Mouse (Mus musculus): ENCODE measurements around the gene Gm10563. TPM values are rescaled to one million over a fixed set of nuclear protein-coding genes. Genes with fewer than 3 reads are reported as not detected.

Gene Gm10563
- polyA plus RNA-seq, 1 experiment: not detected

GRCm38 (mm10) chr4:155606825-155607224 lies 38.4 kb downstream of the Gm10563 start:
- TF ChIP-seq GATA1 (IDR thresholded peaks at IDR 0.05; ENCODE audit: low read length): no peak

DNA sequence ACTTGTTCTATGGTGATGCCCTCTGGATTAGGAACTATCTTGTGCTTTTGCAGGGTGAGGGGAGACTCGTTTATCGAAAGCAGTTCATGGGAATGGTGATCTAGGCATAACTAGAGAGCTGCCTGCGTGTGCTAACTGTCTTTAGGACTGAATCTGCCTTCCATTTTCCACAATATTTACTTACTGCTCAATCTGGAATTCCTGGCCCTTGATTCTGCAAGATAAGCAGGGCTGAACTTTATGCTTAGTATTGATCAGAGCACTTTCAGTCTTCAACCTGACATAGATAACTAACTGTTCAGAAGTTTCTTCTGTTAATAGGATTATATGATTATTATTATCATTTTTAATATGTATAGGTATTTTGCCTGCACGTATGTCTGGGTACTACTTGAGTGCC lies 40.1 kb downstream of the Gm10563 start:
- no peak for TF ChIP-seq GATA1 (IDR thresholded peaks at IDR 0.05; ENCODE audit: low read length)

- TF ChIP-seq GATA1 (IDR thresholded peaks at IDR 0.05; ENCODE audit: low read length): no peak
These were observed 41.4 kb downstream of the Gm10563 start for GRCm38 (mm10) chr4:155603801-155604200.

DNA sequence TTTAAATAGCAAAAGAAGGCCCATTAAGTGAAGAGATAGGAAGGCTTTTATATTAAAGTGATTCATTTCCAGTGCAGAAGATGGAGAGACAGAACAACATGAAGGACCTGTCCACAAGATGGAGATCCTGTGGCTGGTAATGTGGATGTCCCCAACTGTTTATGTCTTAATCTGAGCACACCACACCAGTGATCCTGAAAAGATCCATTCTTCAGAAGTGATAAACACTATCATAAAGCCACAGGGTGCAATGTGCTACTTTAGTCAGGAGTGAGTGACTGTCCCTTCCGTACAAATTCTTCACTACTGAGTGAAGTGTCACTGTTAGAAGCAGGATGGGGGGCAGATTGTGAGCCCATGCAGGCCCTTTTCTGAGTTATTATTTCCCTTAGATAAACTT lies 42.5 kb downstream of the Gm10563 start:
- TF ChIP-seq GATA1 (IDR thresholded peaks at IDR 0.05; ENCODE audit: low read length): no peak

DNA sequence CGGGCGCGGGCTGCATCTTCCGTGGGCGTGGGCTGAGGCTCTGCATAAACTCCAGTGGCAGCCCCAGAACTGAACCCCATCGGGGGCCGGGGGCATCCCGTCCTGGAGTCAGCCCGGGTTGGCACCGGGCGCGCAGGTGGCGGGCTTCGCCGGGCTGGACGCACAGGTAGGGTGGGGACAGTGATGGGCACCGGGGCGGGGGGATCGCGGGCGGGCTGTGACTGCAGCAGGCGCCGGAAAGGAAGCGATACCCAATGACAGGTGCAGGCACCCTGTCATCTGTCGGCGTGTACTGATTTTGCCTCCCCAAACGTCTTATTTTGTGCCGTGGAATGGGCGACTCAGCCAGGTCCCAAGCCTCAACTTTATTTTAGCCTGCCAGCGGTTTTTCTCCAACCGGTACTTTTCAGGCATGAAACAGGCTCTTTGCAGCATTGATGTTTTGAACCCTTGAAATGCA lies 43.2 kb downstream of the Gm10563 start:
- no peak for TF ChIP-seq GATA1 (IDR thresholded peaks at IDR 0.05; ENCODE audit: low read length)

DNA sequence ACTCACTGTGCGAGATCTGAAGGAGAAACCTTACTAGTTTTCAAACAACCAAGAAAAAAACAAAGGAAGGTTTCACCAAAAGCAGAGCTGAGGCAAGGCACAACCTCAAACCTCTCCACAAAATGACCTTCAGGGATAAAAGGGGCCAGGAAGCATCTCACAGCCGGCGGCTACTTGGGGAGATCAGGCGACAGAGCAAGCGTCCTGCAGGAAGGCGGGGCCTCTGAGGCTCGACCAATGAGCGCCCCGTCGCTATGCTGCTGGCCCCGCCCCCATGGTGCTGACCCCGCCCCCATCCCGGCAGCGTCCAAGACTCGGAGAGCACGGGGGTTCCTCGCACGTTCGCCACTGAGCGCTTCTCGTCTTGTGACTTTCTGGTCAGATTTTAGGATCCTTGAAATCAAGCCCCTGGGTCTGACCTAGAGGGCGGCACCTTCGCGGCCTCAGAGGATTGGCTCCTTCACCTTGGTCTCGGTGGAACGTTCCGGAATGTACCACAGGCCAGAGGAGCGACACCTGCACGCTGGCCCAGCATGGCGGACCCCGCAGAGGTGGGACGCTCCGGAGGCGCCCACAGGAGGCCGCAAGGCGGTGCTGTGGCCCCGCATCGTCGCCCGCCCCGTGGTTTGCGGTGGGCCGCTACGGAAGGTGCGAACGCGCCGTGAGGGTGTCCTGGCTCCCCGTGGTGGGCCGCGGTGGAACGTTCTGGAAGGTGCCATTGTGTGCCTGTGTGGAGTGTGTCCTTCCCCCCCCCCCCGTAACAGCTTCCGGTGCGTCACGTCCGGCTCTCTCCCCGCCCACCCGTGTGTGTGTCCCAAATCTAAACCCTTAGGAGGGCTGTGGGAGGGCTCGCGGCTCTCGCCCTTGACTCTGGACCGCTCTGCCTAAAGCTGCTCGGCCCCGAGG lies 43.9 kb downstream of the Gm10563 start, which contains the start of gene Slc35e2:
TSS of gene Slc35e2 (plus strand) at position 326 of the 906 bp plus-strand sequence.
- TF ChIP-seq GATA1 (IDR thresholded peaks at IDR 0.05; ENCODE audit: low read length): no peak

DNA sequence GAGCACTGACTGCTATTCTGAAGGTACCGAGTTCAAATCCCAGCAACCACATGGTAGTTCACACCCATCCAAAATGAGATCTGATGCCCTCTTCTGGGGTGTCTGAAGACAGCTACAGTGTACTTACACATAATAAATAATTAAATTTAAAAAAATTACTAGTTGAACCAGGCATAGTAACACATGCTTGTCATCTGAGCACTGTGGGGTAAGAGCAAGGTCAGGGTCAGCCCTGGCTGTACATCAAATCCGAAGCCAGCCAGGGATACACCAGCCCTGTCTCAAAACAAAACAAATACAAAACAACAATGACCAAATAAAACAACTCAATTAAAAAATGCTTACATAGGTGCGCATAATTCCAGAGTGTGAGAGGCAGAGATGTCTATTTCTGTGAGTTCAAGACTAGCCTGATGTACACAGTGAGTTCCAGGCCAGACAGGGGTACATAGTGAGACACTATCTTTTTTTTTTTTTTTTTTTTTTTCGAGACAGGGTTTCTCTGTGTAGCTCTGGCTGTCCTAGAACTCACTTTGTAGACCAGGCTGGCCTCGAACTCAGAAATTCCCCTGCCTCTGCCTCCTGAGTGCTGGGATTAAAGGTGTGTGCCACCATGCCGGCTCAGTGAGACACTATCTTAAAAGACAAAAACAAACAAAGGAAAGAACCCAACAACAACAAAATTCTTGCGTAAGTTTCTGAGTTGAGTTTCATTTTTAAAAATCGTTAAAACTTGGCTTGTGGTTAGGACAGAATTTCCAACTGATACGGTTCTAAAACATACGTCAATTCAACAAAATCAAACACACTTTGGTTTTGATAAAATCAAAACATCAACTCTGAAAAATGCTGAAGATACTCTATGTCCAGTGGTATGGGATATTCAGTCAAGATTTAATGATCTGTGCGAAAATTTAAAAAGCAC lies 45.0 kb downstream of the Gm10563 start:
- TF ChIP-seq GATA1 (IDR thresholded peaks at IDR 0.05; ENCODE audit: low read length): no peak

GRCm38 (mm10) chr4:155598536-155598935 lies 46.7 kb downstream of the Gm10563 start:
- TF ChIP-seq GATA1 (IDR thresholded peaks at IDR 0.05; ENCODE audit: low read length): no peak

DNA sequence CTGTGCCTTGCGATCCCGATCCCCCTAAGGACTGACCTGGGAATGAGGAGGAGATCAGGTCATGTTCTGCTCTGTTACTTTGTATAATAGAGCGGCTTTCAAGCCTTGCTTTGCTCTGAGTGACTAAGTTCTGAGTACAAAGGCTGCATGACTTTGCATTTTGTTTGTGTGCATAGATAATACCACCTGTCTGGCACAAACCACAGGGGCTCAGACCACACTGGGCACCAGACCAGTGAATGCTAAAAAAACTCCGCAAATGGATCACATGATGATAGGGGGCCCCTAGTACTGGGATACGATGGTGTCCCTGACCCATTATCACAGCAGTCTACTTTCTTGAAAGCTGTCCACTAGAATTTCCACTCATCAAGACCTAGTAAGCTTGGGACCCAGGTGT lies 48.6 kb downstream of the Gm10563 start:
- TF ChIP-seq GATA1 (IDR thresholded peaks at IDR 0.05; ENCODE audit: low read length): peak; percentile 61

- TF ChIP-seq GATA1 (IDR thresholded peaks at IDR 0.05; ENCODE audit: low read length): no peak
These were observed 49.4 kb downstream of the Gm10563 start for GRCm38 (mm10) chr4:155595777-155596176.

DNA sequence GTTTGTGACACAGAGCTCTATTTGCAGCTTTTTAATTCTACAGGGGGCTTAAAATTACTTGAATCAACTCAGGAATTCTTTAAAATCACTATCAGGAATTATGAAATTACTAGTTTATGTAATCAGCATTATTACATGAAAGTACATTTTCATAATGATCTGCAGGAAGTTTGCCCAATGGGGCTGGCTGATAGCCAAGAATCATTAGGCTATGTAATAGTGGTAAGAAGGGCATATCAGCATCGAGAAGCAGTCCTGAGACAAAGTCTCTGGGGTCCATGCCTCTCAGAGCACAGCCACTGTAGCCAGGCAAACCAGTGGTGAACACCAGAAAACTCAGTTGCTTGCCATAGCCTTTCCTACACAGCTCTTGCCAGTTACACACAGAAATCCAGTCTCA lies 51.4 kb downstream of the Gm10563 start:
- no peak for TF ChIP-seq GATA1 (IDR thresholded peaks at IDR 0.05; ENCODE audit: low read length)

GRCm38 (mm10) chr4:155591012-155591719 lies 54.0 kb downstream of the Gm10563 start:
- TF ChIP-seq GATA1 (IDR thresholded peaks at IDR 0.05; ENCODE audit: low read length): no peak

DNA sequence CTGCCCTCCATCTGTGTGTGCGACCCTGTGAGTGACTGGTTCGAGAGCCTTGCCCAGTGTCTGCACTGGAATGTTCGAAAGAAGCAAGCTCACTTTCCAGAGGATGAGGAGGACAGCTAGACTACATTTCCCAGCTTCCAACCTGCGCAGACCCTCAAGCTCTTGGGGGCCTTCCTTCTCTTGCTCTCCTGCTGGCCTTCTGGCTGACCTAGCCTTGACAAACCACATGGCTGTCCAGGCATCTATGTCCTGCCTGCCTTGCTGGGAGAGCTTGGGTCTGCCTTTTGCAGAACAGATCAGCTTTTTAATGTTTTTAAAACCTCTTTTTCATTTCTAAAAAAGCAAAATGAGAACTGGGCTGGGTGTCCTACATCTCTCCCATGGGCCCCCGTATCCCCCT lies 55.9 kb downstream of the Gm10563 start:
- TF ChIP-seq GATA1 (IDR thresholded peaks at IDR 0.05; ENCODE audit: low read length): no peak

GRCm38 (mm10) chr4:155582279-155582905 lies 62.8 kb downstream of the Gm10563 start:
- no peak for TF ChIP-seq GATA1 (IDR thresholded peaks at IDR 0.05; ENCODE audit: low read length)

- no peak for TF ChIP-seq GATA1 (IDR thresholded peaks at IDR 0.05; ENCODE audit: low read length)
These were observed 64.8 kb downstream of the Gm10563 start for GRCm38 (mm10) chr4:155580420-155580819.

All from G1E-ER4 (cell line).